Mouse (Mus musculus): ENCODE results near the gene Mzf1. TPM values are rescaled to one million over a fixed set of nuclear protein-coding genes. Genes with fewer than 3 reads are reported as not detected.

The Mzf1 gene
- total and polyA plus RNA-seq, 3 experiments, result 0.45 to 0.59 (median 0.50) TPM

- intact Hi-C loops (cut with DNase I), result loop anchor here (10.0 kb wide), 1 partner anchor 558 kb away; the partner anchor contains the start of gene Zfp606
- Histone ChIP-seq H3K79me2 (replicated peaks; ENCODE audit: control insufficient read depth, insufficient read depth, low read length) (no peaks in the 10 kb centered on the region), H3K9ac (ENCODE audit: low read depth, low read length) (no peak overlapping the region), H3K36me3 (ENCODE audit: control insufficient read depth, insufficient read depth, low read length) (no peaks in the 10 kb centered on the region; the same call in 1 of the 2 replicates), H3K27ac (no peak overlapping the region), H3K4me1 (ENCODE audit: control insufficient read depth, insufficient read depth, low read length) (peaks cover 6% of the 10 kb centered on the region), H3K4me3 (no peak overlapping the region), H3K27me3 (ENCODE audit: control insufficient read depth, insufficient read depth, low read length) (no peaks in the 10 kb centered on the region)
- DNase-seq, result no peak
- TF ChIP-seq POLR2A (IDR thresholded peaks at IDR 0.05; ENCODE audit: insufficient read depth, low read depth, low read length), result no peak
- no peak for TF ChIP-seq CTCF (IDR thresholded peaks at IDR 0.05)
- TF ChIP-seq EP300 (IDR thresholded peaks at IDR 0.05; ENCODE audit: insufficient read depth, low read depth, low read length), result no peak
- WGBS, result 84% methylated on average over 7 of the region's 7 CpGs
Measured at GRCm38 (mm10) chr7:13032541-13032940, 22.0 kb downstream of the Mzf1 start.

GRCm38 (mm10) chr7:13031983-13032382, 22.6 kb downstream of the Mzf1 start:
- intact Hi-C loops (cut with DNase I), result loop anchor here (10.0 kb wide), 1 partner anchor 557 kb away; the partner anchor contains the start of gene Zfp606
- peaks cover 6% of the 10 kb centered on the region for H3K4me1 ChIP-seq (ENCODE audit: control insufficient read depth, insufficient read depth, low read length)
- no peak overlapping the region for H3K9ac ChIP-seq (ENCODE audit: low read depth, low read length)
- H3K79me2 ChIP-seq (replicated peaks; ENCODE audit: control insufficient read depth, insufficient read depth, low read length), result no peaks in the 10 kb centered on the region
- no peak overlapping the region for H3K27ac ChIP-seq
- DNase-seq, result no peak
- H3K27me3 ChIP-seq (ENCODE audit: control insufficient read depth, insufficient read depth, low read length), result no peaks in the 10 kb centered on the region
- H3K4me3 ChIP-seq, result no peak overlapping the region
- WGBS, result 84% methylated on average over 2 of the region's 2 CpGs
- H3K36me3 ChIP-seq (ENCODE audit: control insufficient read depth, insufficient read depth, low read length), result no peaks in the 10 kb centered on the region; the same call in 1 of the 2 replicates
- no peak for TF ChIP-seq EP300 (IDR thresholded peaks at IDR 0.05; ENCODE audit: insufficient read depth, low read depth, low read length)

- peak in 1 of 2 experiments; percentile 16 for DNase-seq
- intact Hi-C loops (cut with DNase I), result loop anchor here (10.0 kb wide), 1 partner anchor 556 kb away; the partner anchor contains the start of gene Zfp606
- H3K27me3 ChIP-seq (ENCODE audit: control insufficient read depth, insufficient read depth, low read length), result no peaks in the 10 kb centered on the region
- H3K79me2 ChIP-seq (replicated peaks; ENCODE audit: control insufficient read depth, insufficient read depth, low read length), result peaks cover 1% of the 10 kb centered on the region
- H3K27ac ChIP-seq, result no peak overlapping the region
- TF ChIP-seq EP300 (IDR thresholded peaks at IDR 0.05; ENCODE audit: insufficient read depth, low read depth, low read length), result no peak
- TF ChIP-seq CTCF (IDR thresholded peaks at IDR 0.05), result peak; percentile 56
- no peak for TF ChIP-seq POLR2A (IDR thresholded peaks at IDR 0.05; ENCODE audit: insufficient read depth, low read depth, low read length)
- 68% methylated on average over 5 of the region's 5 CpGs for WGBS
- no peak overlapping the region for H3K9ac ChIP-seq (ENCODE audit: low read depth, low read length)
- peaks cover 4% of the 10 kb centered on the region for H3K36me3 ChIP-seq (ENCODE audit: control insufficient read depth, insufficient read depth, low read length)
- no peak overlapping the region for H3K4me3 ChIP-seq
- H3K4me1 ChIP-seq (ENCODE audit: control insufficient read depth, insufficient read depth, low read length), result peaks cover 3% of the 10 kb centered on the region
Measured at GRCm38 (mm10) chr7:13031069-13031468, 23.5 kb downstream of the Mzf1 start.

- H3K27ac ChIP-seq, result no peak overlapping the region
- TF ChIP-seq POLR2A (IDR thresholded peaks at IDR 0.05; ENCODE audit: insufficient read depth, low read depth, low read length) (no peak), EP300 (IDR thresholded peaks at IDR 0.05; ENCODE audit: insufficient read depth, low read depth, low read length) (no peak), CTCF (IDR thresholded peaks at IDR 0.05) (no peak)
- peaks cover 4% of the 10 kb centered on the region; the same call in 1 of the 2 replicates for H3K4me1 ChIP-seq (ENCODE audit: control insufficient read depth, insufficient read depth, low read length)
- 94% methylated on average over 4 of the region's 4 CpGs for WGBS
- H3K27me3 ChIP-seq (ENCODE audit: control insufficient read depth, insufficient read depth, low read length), result no peaks in the 10 kb centered on the region
- peaks cover 9% of the 10 kb centered on the region for H3K36me3 ChIP-seq (ENCODE audit: control insufficient read depth, insufficient read depth, low read length)
- no peak overlapping the region for H3K9ac ChIP-seq (ENCODE audit: low read depth, low read length)
- intact Hi-C loops (cut with DNase I), result no loop called here
- no peak overlapping the region for H3K4me3 ChIP-seq
- no peak for DNase-seq
- peaks cover 1% of the 10 kb centered on the region for H3K79me2 ChIP-seq (replicated peaks; ENCODE audit: control insufficient read depth, insufficient read depth, low read length)
Measured at GRCm38 (mm10) chr7:13028986-13029385, 25.6 kb downstream of the Mzf1 start.

GRCm38 (mm10) chr7:13025511-13026112, 29.0 kb downstream of the Mzf1 start:
- Histone ChIP-seq H3K27ac (no peak overlapping the region; the same call in 1 of the 2 replicates), H3K9ac (ENCODE audit: low read depth, low read length) (peak overlapping the region; percentile 89), H3K27me3 (ENCODE audit: control insufficient read depth, insufficient read depth, low read length) (no peaks in the 10 kb centered on the region), H3K36me3 (ENCODE audit: control insufficient read depth, insufficient read depth, low read length) (peaks cover 9% of the 10 kb centered on the region), H3K4me1 (ENCODE audit: control insufficient read depth, insufficient read depth, low read length) (peaks cover 6% of the 10 kb centered on the region), H3K4me3 (peak overlapping the region; percentile 100), H3K79me2 (replicated peaks; ENCODE audit: control insufficient read depth, insufficient read depth, low read length) (peaks cover 1% of the 10 kb centered on the region)
- TF ChIP-seq EP300 (IDR thresholded peaks at IDR 0.05; ENCODE audit: insufficient read depth, low read depth, low read length), result no peak
- no peak for TF ChIP-seq POLR2A (IDR thresholded peaks at IDR 0.05; ENCODE audit: insufficient read depth, low read depth, low read length)
- intact Hi-C loops (cut with DNase I), result no loop called here
- DNase-seq, result peak in 1 of 2 experiments; percentile 16
- 34% methylated on average over 4 of the region's 4 CpGs for WGBS

GRCm38 (mm10) chr7:13024805-13025204, 29.8 kb downstream of the Mzf1 start:
- peak; percentile 73 to 75 for DNase-seq

More at GRCm38 (mm10) chr7:13024805-13025204, 29.8 kb downstream of the Mzf1 start:
- no peaks in the 10 kb centered on the region for H3K27me3 ChIP-seq (ENCODE audit: control insufficient read depth, insufficient read depth, low read length)
- H3K79me2 ChIP-seq (replicated peaks; ENCODE audit: control insufficient read depth, insufficient read depth, low read length), result peaks cover 1% of the 10 kb centered on the region
- H3K9ac ChIP-seq (ENCODE audit: low read depth, low read length), result peak overlapping the region; percentile 89
- peaks cover 6% of the 10 kb centered on the region for H3K4me1 ChIP-seq (ENCODE audit: control insufficient read depth, insufficient read depth, low read length)
- TF ChIP-seq EP300 (IDR thresholded peaks at IDR 0.05; ENCODE audit: insufficient read depth, low read depth, low read length) (no peak), CTCF (IDR thresholded peaks at IDR 0.05) (peak; percentile 28)
- H3K4me3 ChIP-seq, result peak overlapping the region; percentile 100
- WGBS, result under 1% methylated on average over 43 of the region's 44 CpGs
- peak overlapping the region; percentile 98 for H3K27ac ChIP-seq
- peaks cover 9% of the 10 kb centered on the region for H3K36me3 ChIP-seq (ENCODE audit: control insufficient read depth, insufficient read depth, low read length)
- intact Hi-C loops (cut with DNase I), result loop anchor here (1.0 kb wide), 1 partner anchor 9 kb away; the partner anchor contains the start of gene Chmp2a
